Mouse (Mus musculus) mouse embryonic stem cell (cell line): ENCODE data around the gene Idh1.
"Not testable (repeated sequence)": the region's sequence is repeated elsewhere in the genome, so short reads cannot be mapped to it uniquely, and the experiment has no call there.

Experiments
- in situ Hi-C, 2 experiments: fragments of 300-500 bp; cut with MboI; formaldehyde crosslinking; loops; 1 replicate in 1 of 2; 3 replicates in 1 of 2; pipeline ENCODE4 v1.14.3; 2019 to 2020; ENCODE audit warnings: low sequenced_read_pairs in 2 of 2, low pct_unique_long_range_greater_than_20kb in 1 of 2, mixed read lengths in 1 of 2; ENCODE audit not compliant: unreplicated experiment in 1 of 2

The Idh1 gene

DNA sequence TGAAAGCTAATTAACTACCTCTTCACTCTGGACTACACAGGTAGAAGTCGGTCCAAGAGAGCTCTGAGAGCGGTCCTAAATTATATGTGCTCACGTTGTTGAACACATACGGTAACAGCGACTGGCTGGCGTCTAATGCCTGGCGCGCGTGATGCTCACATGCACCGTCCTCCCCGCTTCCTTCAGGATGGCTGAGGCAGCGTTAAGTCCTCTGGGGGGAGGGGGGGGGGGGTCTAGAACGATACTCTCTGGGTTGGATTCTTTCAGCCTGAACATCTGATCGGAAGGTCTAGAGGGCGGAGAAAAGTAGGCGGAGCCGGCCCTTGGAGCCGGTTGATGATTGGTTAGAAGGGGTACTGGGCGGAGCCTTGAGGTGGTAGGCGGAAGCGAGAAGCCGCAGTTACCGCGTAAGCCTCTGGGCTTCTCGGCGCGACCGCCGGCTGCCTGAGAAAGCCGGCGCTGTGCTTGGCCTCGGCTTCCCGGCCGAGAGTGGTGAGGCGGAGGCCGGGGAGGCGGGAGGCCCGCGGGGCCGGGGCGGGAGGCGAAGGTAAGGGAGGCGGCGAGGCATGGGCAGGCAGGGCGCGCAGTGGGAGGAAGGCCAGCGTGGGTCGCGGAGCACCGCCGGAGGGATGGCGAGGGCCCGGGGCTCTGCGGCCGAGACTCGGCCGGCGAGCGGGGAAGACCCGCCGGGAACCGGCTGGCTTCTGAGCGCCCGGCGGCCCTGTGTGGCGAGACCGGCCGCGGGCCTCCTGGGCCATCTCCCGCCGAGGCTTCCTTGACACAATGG lies at the start of gene Idh1, which contains the start of gene Pikfyve:
Idh1 (minus strand) TSS at position 214 of the 787 bp plus-strand sequence.
Pikfyve (plus strand) TSS at position 397 of the 787 bp plus-strand sequence.
- in situ Hi-C loops: loop anchor here (25.0 kb wide), 1 partner anchor 449 kb away; the partner anchor contains the start of gene Fzd5 (in 2 of the 2)

GRCm38 (mm10) chr1:65230566-65230965 lies 44.3 kb upstream of the Idh1 start:
- in situ Hi-C loops: no loop called here

DNA sequence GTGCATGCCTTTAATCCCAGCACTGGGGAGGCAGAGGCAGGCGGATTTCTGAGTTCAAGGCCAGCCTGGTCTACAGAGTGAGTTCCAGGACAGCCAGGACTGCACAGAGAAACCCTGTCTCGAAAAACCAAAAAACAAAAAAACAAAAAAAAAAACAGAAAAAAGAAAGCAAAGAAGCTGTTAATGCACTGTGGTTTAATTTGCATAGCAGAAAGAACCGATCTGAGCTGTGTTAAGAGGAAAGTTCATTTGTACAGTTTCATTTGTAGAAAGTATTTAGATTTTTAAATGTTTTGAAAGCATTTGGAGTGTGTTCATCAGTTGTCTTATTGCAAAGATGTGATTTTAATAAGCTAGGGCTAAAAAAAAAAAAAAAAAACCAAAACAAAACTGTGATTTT lies 43.5 kb upstream of the Idh1 start:
- in situ Hi-C loops: not testable (repeated sequence)

- in situ Hi-C loops: no loop called here
Measured at GRCm38 (mm10) chr1:65227681-65228080, 41.4 kb upstream of the Idh1 start.

DNA sequence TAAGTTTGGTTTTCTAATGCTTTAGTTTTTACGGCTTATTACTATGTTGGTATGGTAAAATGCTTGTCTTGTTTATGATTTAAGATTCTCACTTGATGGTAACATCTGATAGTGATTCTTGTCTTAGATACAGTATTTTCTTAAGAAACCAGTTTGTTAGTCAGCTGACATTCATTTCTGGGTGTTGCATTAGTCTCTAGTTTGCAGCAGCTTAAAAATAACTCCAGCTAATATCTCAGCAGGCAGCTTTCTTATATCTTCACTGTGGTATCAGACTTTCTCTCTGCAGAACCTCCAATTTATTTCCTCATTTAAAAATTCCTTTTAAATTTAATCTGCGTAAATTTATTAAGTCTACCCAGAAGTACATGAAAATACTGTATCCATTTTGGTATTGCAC lies 37.4 kb upstream of the Idh1 start:
- in situ Hi-C loops: no loop called here

GRCm38 (mm10) chr1:65217972-65218371 lies 31.7 kb upstream of the Idh1 start:
- in situ Hi-C loops: no loop called here

- in situ Hi-C loops: no loop called here
Measured at GRCm38 (mm10) chr1:65217567-65217966, 31.3 kb upstream of the Idh1 start.

GRCm38 (mm10) chr1:65213214-65213613 lies 26.9 kb upstream of the Idh1 start:
- in situ Hi-C loops: no loop called here

- in situ Hi-C loops: no loop called here
Measured at GRCm38 (mm10) chr1:65204299-65204698, 18.0 kb upstream of the Idh1 start.

DNA sequence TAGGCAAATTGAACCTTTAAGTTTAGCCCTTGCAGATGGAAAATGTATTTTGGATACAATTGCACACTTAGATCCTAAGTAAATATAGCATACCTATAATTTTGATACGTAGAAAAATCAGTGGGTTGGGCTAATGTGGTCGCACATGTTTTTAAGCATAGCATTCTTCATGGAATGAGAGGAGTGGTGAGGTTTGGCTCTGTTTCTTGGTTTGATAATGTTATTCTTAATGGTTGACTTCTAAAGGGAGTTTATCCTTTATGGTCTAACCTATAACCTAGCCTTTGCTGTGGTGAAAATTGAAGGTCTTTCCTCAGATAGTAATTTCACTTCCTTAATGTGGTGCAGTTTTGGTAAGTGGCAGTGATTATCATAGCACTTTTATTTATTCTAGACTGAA lies 12.6 kb upstream of the Idh1 start:
- in situ Hi-C loops: loop anchor here (25.0 kb wide), 1 partner anchor 462 kb away; the partner anchor contains the start of gene Fzd5 (in 2 of the 2)

- in situ Hi-C loops: loop anchor here (25.0 kb wide), 1 partner anchor 461 kb away; the partner anchor contains the start of gene Fzd5 (in 2 of the 2)
Measured at GRCm38 (mm10) chr1:65198425-65198824, 12.1 kb upstream of the Idh1 start.

- in situ Hi-C loops: loop anchor here (25.0 kb wide), 1 partner anchor 456 kb away; the partner anchor contains the start of gene Fzd5 (in 2 of the 2)
Measured at GRCm38 (mm10) chr1:65193226-65193625, 6.9 kb upstream of the Idh1 start.

DNA sequence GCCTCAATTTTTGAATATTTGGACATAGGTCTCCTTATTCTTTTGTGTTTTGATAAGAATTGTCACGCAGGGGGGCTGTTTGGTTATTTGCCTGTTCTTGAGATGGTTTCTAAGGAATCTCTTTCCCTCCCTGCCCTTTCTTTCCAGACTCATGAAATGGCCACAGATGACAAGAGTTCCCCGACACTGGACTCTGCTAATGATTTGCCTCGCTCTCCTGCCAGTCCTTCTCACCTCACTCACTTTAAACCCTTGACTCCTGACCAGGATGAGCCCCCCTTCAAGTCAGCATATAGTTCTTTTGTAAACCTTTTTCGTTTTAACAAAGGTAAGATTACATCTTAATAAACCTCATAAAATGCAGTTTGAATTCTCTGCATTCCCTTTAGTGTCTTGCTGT lies 3.9 kb upstream of the Idh1 start:
- in situ Hi-C loops: loop anchor here (25.0 kb wide), 1 partner anchor 453 kb away; the partner anchor contains the start of gene Fzd5 (in 2 of the 2)

DNA sequence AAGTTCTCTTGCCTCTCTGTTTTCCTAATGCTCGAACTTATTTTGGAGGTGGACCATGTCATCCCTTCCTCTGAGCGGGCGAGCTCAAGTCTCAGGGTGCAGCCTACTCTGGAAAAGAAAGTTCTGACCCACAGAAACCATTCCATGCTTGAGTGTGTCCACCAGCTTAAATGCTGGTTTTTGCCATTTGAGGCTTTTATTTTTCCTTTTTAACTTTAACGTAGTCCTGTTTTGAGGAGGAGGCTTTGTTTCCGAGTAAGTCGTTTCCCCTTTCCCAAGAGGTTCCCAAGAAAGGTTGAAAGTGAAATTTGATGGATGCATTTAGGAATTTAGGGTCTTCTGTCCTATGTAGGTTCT lies 752 bp upstream of the Idh1 start:
- in situ Hi-C loops: loop anchor here (25.0 kb wide), 1 partner anchor 450 kb away; the partner anchor contains the start of gene Fzd5 (in 2 of the 2)

DNA sequence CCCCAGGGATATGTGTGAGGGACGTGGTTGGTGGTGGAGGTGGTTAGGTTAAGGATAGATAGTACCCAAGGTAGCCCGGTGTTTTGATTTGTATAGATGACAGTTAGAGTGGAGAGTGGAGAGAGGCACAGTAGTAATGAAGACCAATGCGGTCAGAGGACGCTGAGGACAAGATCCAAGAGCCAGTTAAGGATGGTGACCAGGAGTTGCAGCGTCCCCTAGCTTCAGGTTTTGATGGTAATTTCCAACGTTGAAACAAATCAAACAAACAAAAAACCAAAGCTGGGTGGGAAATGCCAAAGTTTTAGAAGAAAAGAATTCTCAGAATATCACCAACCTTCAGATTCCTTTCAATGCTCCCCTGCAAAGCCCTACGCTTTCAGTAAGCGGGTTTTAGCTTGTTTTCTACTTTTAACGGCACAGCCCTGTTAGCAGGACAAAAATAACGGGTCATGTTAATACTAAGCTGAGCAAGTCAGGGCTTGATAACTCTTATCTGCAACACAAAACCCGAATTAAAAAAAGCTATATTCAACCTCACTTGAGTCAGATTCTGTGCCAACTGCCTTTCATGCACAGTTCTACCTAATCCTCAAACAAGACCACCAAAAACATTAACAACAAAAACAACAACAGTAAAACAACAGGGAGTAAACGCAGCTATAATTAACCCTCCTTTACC lies 635 bp downstream of the Idh1 start:
- in situ Hi-C loops: loop anchor here (25.0 kb wide), 1 partner anchor 448 kb away; the partner anchor contains the start of gene Fzd5 (in 2 of the 2)

GRCm38 (mm10) chr1:65185011-65185410 lies 1.3 kb downstream of the Idh1 start:
- in situ Hi-C loops: loop anchor here (25.0 kb wide), 1 partner anchor 448 kb away; the partner anchor contains the start of gene Fzd5 (in 2 of the 2)

DNA sequence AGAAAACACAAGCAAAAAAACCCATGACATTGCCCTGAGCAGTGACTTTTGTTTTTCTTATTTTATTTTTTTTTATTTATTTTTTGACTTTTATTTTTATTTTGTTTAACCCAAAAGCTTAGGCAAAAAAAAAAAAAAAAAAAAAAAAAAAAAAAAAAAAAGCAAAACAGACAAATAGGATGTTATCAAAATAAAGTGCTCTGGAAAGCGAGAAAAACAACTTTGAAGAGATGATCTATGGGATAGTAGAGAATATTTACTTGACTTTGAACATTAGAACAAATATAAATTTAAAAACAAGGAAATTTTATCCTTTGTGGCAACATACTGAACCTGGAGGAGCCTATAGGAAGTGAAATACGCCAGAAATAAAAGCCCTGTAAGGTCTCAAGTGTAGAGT lies 2.3 kb downstream of the Idh1 start:
- in situ Hi-C loops: loop anchor here (25.0 kb wide), 1 partner anchor 447 kb away; the partner anchor contains the start of gene Fzd5 (in 2 of the 2)

- in situ Hi-C loops: loop anchor here (25.0 kb wide), 1 partner anchor 444 kb away; the partner anchor contains the start of gene Fzd5 (in 2 of the 2)
Measured at GRCm38 (mm10) chr1:65181459-65181858, 4.8 kb downstream of the Idh1 start.
